Mouse (Mus musculus): ENCODE results near the gene 1700123O20Rik.

GRCm38 (mm10) chr14:54712074-54712473, 26.1 kb downstream of the 1700123O20Rik start, which contains the start of gene Cebpe:
- TF ChIP-seq MAFK (IDR thresholded peaks at IDR 0.05; ENCODE audit: insufficient read depth, low read depth, low read length), result no peak
- TF ChIP-seq CHD2 (IDR thresholded peaks at IDR 0.05; ENCODE audit: low read depth, low read length), result no peak
- TF ChIP-seq ZC3H11A (IDR thresholded peaks at IDR 0.05; ENCODE audit: borderline replicate concordance, low read depth, low read length), result no peak
